Mouse (Mus musculus) kidney, adult 2 months (tissue): Measurements from ENCODE around the gene Ifngr2.

Experiments used
- CTCF ChIP-seq: fragments of 200-500 bp; conservative IDR thresholded peaks from 2 replicates; pipeline ENCODE4 v1.5.1; 2011; ENCODE audit warnings: low read depth, mild to moderate bottlenecking, control low read depth, low read length, moderate library complexity, mixed read lengths; ENCODE audit not compliant: insufficient read depth, insufficient read length
- POLR2A ChIP-seq: fragments of 200-500 bp; IDR thresholded peaks from one replicate; pipeline ENCODE4 v1.6.1; 2011; ENCODE audit warnings: low read depth, low read length, control low read depth

DNA sequence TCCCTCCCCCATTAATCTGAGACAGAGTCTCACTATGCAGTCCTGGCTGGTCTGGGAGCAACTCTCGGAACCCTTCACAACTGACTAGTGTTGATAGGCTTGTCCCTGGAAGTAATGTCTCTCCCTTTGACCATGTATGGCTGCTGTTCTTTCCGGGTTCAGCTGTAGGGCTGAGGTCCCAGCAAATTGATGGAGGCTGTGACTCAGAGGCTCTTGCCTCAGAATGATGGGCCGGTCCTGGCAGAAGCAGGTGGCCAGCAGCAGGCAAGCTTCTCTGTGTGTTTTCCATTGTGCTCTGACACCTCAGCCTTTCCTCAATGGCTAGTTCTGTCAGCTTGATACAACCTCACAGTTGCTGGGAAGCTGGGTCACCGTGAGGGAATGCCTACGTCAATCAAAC is 65.7 kb downstream of the Ifngr2 start:
- TF ChIP-seq CTCF (no peak), POLR2A (no peak)
